Comparison of ENCODE assay signal across 8 mouse cellular contexts in genomic region chr12:85373591-85374560, GRCm38 (mm10). TPM values are rescaled to one million over a fixed set of nuclear protein-coding genes. Genes with fewer than 3 reads are reported as not detected.
DNase-seq lines count a peak whose midpoint lies in the region; ATAC-seq lines count a peak whose summit lies in the region.

No protein-coding gene starts in this region.

- H3K4me1 ChIP-seq in hindbrain, embryonic 16.5 days (ENCODE audit: control insufficient read depth, insufficient read depth, low read depth, low read length), result peaks cover 15% of the 10 kb centered on the region

- peak overlapping the region; percentile 69 for H3K4me2 ChIP-seq in hindbrain, embryonic 16.5 days (ENCODE audit: low read length)

- under 1% methylated on average over 48 of the region's 53 CpGs for WGBS in hindbrain, embryonic 16.5 days

- peak overlapping the region; percentile 85 for H3K27ac ChIP-seq in hindbrain, embryonic 16.5 days (ENCODE audit: low read depth, low read length)

- no peaks in the 10 kb centered on the region for H3K27me3 ChIP-seq in hindbrain, embryonic 16.5 days (replicated peaks; ENCODE audit: control insufficient read depth, insufficient read depth, low read length)

- peak overlapping the region; percentile 90 for H3K4me3 ChIP-seq in hindbrain, embryonic 16.5 days (ENCODE audit: low read length)

- H3K9ac ChIP-seq in hindbrain, embryonic 16.5 days (ENCODE audit: low read depth, low read length), result peak overlapping the region; percentile 94

- peak; percentile 77 for ATAC-seq in hindbrain, embryonic 16.5 days
- peak; percentile 61 for ATAC-seq in megakaryocyte-erythroid progenitor cell, adult 5-6 weeks (replicated peaks; ENCODE audit: low FRiP score, low TSS enrichment, poor library complexity, severe bottlenecking)

- no peaks in the 10 kb centered on the region for H3K36me3 ChIP-seq in hindbrain, embryonic 16.5 days (ENCODE audit: control insufficient read depth, insufficient read depth, low read length)

- intact Hi-C loops in left cerebral cortex, postnatal 14 days (cut with DNase I), result loop anchor here (2.0 to 5.0 kb wide), 2 partner anchors 98 to 113 kb away; partner anchors contain the start of gene Fos

- peak; percentile 20 for DNase-seq in WW6 (ENCODE audit: low read depth, low spot score)
- peak; percentile 68 to 69 for DNase-seq in cerebellum, postnatal 14 days
- DNase-seq in frontal cortex, postnatal 36 days (ENCODE audit: low spot score in 2 of 2), result peak; percentile 56 to 60
- DNase-seq in left cerebral cortex, postnatal 14 days (ENCODE audit: low spot score in 2 of 2), result peak; percentile 33 to 63
- DNase-seq in right cerebral cortex, postnatal 14 days, result peak; percentile 58
- peak; percentile 71 to 74 for DNase-seq in urinary bladder, postnatal 4 days (ENCODE audit: low spot score in 2 of 2)

- H3K9me3 ChIP-seq in hindbrain, embryonic 16.5 days (ENCODE audit: control insufficient read depth, low read length), result no peaks in the 10 kb centered on the region

RNA-seq across cellular contexts. Expression of gene Tmed10, which starts 0.8 kb away (rescaled TPM):
- polyA plus RNA-seq in hindbrain, embryonic 16.5 days (2015; fragmentation: Nextera tagmentation; extraction: Ambion mirVana), result 208 and 213 TPM in 2 replicates
- 100 to 1,000 TPM; 157 to 161 TPM for total RNA-seq in left cerebral cortex, postnatal 14 days (2021)
- 129 and 143 TPM in 2 replicates for total RNA-seq in megakaryocyte-erythroid progenitor cell, adult 5-6 weeks (2014; fragmentation: Nextera tagmentation)
- total RNA-seq in megakaryocyte-erythroid progenitor cell, adult 5-6 weeks (2017), result 64.2 and 68.4 TPM in 2 replicates

RNA-seq across cellular contexts. Expression of gene Nek9, which starts 34.7 kb away (rescaled TPM):
- polyA plus RNA-seq in hindbrain, embryonic 16.5 days (2015; fragmentation: Nextera tagmentation; extraction: Ambion mirVana), result 9.9 and 13.7 TPM in 2 replicates
- 10 to 100 TPM; 25.1 to 26.4 TPM for total RNA-seq in left cerebral cortex, postnatal 14 days (2021)
- total RNA-seq in megakaryocyte-erythroid progenitor cell, adult 5-6 weeks (2014; fragmentation: Nextera tagmentation), result 23.8 and 29.5 TPM in 2 replicates
- 21.9 and 23.5 TPM in 2 replicates for total RNA-seq in megakaryocyte-erythroid progenitor cell, adult 5-6 weeks (2017)

Comparison
In these comparisons a context has a peak if more than half of its experiments do, and no peak if none do; other contexts are left out.
1. Peak in every context shown above with its lines: DNase-seq, ATAC-seq, H3K4me3 ChIP-seq and H3K27ac ChIP-seq.
2. DNase-seq: peak in every context shown above with its lines; median percentile 72 in urinary bladder, postnatal 4 days; 68 in cerebellum, postnatal 14 days; 58 in frontal cortex, postnatal 36 days; 58 in right cerebral cortex, postnatal 14 days; 48 in left cerebral cortex, postnatal 14 days; 20 in WW6.